Mouse (Mus musculus): ENCODE results near the gene Igf1r.

Igf1r gene

DNA sequence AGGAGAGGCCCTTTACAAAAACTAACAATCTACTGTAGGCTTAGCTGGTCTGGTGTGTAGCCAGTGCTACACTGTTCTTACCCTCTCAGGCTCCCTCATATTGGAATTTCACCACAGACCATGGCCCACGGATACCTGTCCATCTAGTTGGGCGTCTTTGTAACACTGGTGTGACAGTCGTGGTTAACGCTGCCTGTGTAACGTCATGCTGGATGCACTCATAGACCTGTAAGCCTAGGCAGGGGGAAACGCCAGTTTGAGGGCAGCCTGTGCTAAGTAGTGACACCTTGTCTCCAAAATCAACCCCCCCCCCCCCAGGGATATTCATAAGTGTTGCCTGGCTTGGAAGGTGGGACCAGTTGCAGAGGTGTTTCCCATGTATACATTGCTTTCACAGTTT is 4.7 kb downstream of the Igf1r start:
- DNase-seq (ENCODE audit: low read depth, low spot score) = no peak

DNA sequence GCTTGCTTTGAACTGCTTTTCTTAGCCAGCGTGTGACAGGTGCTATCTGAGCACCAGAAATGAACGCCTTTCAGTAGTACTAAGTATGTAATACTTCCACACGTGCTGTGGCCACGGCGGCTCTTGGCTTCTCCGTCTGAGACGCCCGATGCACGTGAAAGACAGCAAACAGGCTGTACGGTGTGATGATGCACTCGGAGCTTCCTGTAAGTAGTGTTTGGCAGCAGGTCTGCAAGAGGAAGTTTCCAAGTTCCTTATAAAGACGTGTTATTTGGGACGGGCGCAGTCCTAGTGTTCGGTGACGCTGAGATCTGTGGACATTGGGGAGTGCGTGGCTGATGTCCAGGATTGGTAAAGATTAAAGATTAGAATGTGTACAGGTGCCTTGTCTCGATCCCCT is 5.4 kb downstream of the Igf1r start:
- no peak for DNase-seq (ENCODE audit: low read depth, low spot score)

DNA sequence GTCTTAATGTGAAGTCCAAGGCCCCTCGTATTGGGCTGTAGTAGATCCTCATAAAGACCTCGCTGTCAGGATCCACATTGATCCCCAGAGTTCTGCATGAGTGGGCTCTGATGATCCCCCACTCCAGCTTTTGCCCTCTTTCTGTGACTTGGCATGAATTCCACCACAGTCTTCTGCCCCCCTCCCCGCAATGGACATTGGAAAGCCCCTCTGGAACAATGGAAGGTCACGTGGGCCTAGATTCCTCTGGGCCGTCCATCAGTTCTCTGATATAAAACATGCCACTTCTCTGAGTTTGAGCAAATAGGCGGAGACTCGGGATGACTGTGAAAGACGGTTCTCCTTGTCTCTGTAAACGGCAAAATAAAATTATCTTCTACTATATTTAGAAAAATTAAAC is 8.1 kb downstream of the Igf1r start:
- no peak for DNase-seq (ENCODE audit: low read depth, low spot score)

DNA sequence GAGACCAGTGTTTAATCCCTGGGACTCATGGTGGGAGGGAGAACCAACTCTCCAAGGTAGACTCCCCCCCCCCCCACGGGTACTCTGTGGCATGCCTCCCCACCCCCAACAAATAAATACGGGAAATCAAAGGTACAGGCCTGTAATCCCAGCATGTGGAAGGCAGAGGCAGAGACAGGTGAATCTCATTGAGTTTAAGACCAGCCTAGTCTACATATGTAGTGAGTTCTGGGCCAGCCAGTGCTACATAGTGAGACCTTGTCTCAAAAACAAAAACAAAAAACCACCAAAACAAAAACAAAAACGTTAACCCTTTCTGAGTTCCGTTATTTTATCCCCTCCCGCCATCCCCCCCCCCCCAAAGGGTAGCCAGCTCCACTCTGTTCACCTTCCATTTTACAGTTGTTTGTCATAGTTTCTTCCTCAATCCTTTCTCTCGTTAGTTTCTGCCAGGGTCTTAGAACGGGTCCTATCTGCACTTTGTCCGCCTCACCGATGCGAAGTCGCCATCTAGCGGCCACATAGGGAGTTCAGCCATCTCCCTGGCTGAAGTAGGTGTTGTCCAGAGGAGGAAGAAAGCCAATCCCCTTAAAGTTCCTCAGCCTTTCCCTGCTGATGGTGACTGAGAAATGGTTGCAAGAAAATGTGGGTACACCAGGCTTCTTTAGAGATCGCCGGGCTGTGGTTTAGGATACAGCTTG is 9.1 kb downstream of the Igf1r start:
- peak; percentile 74 for DNase-seq (ENCODE audit: low read depth, low spot score)

DNA sequence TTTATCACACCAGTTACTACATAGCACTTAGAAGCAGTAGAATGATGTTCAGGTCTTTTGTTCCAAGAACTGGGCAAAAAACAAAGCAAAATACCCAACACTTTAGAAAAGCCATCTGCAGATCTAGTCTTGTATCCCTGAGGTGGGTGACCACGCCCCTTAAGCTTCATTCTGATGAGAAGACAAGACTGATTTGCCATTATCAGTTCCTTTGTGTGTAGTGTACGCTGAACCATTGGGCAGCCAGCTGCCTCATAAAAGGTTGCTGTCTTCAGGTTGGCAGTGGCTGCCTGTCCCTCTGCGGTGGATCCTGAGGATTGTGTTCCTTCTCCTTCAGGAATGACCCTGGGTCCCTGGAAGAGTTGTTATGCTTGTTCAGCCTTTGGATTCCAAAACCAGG is 11.1 kb downstream of the Igf1r start:
- DNase-seq (ENCODE audit: low read depth, low spot score) = no peak

DNA sequence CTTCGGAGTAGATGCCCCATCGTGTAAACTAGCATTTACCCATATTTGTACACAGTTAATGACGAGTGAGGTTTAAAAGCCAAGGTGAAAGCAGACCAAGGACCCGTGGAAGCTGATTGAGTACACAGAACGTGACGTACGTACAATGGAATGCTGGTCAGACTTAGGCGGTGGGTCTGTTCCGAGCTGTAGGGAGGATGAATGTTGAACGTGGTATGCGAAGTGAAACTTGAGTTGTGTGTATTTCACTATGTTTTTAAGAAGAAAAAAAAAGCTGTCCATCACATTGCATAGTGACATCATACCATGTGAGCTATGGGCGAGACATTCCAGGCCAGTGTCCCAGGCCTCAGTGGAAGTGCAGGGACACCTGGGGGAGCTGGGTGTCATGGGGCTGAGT is 15.8 kb downstream of the Igf1r start:
- no peak for DNase-seq (ENCODE audit: low read depth, low spot score)

DNA sequence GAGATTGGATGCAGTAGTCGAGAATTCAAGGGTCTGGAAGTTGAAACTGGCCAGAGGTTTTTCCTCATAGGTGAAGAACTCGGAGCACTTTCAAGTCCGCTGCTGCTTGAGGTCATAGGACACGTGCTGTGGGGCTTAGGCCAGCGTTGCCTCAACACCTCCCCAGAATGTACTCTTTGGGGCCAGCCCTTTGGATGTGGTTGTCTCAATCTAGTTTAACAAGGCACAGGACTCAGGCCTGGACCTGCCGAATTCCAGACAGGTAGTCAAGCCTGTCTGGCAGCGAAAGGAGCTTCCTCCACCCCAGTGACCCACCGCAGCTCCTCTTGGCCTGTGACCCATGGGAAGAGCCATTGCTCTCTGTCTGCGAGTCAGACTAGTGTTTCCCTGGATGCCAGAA is 16.4 kb downstream of the Igf1r start:
- DNase-seq (ENCODE audit: low read depth, low spot score) = no peak

DNA sequence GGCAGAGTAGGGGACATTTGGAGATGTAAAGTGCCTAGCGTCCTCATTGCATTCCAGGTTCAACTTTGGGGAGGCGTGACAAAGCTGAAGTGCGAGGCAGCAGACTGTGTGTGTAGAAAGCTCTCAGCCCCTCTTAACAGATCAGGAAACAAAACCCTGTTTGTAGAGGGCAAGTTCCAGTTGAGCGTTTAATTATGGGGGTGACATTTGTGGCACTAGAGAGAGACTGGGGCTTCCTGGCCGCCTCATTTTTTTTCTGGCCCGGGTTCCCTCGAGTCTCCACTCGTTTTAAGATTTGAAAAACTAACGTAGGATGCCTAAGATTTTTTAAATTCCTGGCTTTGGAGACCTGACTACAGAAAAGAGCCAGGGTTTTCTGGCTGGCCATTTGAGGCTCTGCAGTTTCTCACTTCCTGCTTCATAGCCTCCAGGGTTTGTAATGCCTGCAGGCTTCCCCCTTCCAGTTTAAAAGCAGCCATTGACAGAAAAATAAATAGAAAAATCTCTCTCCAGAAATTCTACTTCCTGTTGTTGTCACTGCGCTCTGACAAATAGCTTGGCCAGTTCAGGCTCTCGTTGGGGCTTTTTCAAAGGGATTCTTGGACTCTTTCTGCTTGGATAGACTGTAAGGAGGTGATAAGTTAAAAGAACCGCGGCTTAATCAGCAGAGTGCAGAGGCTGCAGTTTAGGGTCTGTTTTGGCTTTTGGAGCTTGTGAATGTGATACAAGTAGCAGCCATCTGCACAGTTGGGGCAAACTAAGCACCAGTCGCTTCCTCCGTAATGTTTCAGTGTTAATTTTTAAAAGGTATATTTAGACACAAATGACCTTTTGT is 20.8 kb downstream of the Igf1r start:
- DNase-seq (ENCODE audit: low read depth, low spot score) = no peak

DNA sequence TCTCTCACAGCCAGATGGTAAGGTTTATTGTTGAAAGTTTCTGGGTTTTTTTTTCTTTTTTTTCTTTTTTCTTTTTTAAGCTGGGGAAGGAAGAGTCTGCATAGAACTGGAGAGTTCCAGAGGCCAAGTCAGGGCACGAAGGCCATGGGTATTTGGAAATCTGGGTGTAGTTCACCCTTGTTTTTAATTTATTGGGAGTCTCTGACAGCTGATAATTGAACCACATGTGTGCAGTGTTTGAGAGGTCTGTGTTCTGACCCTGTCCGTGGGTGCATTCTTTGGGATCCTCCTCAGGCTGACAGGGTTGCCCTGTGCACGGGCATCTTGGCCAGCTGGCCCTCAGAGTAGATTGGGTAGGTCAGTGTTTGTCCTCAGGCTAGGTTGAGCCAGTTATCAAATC is 29.3 kb downstream of the Igf1r start:
- no peak for DNase-seq (ENCODE audit: low read depth, low spot score)

DNA sequence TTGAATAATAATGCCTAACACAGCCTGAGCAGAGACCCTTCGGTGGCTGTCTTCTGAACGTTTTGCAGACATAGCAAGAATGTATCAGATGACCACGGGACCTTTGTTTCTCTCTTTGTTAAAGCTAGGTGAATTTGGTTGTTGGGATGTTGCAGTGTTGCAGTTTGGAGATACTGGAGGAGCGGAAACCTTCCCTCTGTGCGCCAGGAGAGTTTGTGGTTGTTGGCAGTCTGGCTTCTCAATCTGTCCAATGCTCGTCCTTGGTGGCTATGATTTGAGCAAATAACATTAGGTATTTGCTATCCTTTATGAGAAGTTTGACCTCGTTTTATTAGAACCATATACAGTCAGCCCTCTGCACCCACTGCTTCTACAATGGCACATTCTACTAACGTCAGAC is 30.2 kb downstream of the Igf1r start:
- DNase-seq (ENCODE audit: low read depth, low spot score) = no peak

DNA sequence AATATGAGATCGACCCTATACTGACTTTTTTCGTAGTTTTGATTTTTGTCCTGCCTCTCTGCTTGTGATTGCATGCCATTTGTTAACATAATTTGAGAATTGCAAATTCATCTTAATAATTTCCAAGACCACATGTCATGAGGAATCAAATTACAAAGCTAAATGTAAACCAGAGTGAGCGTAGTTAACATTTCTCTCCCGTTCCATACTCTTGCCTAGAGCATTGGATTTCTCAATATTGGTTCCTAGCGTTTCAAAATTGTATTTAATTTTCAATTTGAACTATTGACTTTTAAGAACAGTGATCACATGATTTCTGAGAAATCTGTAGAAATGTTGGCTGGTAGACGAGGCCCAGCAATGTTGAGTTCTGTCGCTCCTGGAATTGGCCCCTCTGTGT is 30.8 kb downstream of the Igf1r start:
- DNase-seq (ENCODE audit: low read depth, low spot score) = no peak

DNA sequence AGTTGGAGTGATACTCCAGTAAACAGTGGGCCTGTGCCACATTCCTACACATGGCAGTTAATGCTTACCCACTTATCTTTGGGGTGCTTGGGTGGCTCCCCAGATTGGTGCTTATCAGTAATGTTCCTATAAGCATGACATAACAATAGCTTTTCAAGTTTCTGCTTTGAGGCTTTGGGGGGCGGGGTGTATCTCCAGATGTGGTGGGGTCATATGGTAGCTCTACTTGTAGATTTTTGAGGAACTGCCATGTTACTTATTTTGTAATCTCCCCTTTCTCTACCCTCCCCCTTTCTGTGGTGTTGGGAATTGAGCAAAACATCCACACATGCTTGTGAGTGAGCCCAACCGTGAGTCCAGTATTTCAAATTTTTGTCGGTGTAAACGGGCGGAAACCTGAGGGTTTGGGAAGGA is 32.4 kb downstream of the Igf1r start:
- no peak for DNase-seq (ENCODE audit: low read depth, low spot score)

DNA sequence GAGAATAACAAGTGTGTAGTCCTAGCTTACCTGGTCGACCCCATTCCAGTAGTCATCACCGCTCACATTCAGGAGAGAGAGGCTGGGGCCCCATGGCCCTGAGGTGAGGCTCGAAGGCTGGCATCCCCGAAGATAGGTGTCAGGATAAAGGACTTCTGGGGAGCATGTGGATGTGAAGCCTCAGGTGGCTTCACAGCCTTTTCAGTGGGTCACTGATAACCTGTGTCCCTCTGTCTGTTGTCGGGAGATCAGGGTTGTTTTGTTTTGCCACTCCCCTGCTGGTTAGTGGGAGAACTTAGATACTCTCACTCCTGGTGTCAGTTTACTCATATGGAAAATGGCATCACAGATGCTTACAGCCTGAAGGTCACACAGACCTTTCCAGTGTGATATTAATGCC is 32.9 kb downstream of the Igf1r start:
- no peak for DNase-seq (ENCODE audit: low read depth, low spot score)

DNA sequence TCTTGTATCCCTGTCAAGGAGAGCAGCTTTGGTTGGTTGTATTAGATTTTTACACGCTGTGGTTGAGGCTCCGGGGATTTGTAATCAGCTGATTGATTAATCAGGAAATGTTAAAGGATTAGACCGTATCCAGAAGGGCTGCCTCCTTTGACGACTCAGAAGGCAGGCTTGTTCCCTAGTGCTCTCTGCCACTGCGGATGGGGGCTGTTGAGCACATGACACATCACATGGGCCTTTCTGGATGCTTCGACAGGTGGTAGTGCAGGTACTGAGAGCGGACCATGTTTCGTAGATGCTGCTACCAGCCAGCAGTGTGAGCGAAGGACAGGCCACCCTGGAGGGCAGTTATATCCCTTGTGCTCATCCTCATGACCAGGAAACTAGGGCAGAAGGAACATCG is 33.6 kb downstream of the Igf1r start:
- no peak for DNase-seq (ENCODE audit: low read depth, low spot score)

DNA sequence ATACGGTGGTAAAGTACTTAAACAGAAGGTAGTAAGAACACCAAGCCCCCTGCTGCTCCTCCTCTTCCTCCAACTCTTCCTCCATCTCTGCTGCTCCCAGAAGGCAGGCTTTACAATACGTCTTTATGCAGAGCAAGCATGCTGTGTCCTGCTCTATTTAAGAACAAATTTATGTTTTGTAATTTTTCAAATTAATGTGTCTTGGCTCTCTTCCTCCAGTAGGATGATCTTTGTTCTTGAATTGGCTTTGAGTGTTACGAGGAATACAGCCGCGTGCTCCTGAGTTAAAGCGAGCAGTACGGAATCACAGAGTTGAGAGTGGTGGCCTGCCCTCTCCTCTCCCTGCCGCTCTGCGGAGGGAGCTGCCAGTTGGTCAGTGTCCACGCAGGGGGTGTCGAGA is 34.2 kb downstream of the Igf1r start:
- DNase-seq (ENCODE audit: low read depth, low spot score) = no peak

DNA sequence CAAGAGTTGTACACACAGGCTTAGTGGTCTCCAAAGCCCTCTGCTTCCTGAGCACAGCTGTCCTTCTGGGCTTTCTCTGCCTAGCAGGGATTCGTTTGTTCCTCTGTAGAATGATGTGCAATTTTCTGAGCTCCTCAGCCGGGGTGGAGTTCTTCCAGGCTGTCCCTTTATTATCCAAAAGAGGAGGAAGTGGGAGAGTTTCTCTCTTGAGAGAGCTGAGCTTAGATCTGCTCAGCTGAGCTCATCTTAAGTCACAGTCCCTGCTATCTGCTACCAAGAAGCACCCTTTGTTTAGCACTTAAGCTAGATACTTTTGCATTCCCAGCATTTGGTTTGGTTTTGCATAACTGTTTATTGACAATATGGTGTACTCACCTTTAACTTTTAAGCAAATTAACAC is 36.7 kb downstream of the Igf1r start:
- no peak for DNase-seq (ENCODE audit: low read depth, low spot score)

DNA sequence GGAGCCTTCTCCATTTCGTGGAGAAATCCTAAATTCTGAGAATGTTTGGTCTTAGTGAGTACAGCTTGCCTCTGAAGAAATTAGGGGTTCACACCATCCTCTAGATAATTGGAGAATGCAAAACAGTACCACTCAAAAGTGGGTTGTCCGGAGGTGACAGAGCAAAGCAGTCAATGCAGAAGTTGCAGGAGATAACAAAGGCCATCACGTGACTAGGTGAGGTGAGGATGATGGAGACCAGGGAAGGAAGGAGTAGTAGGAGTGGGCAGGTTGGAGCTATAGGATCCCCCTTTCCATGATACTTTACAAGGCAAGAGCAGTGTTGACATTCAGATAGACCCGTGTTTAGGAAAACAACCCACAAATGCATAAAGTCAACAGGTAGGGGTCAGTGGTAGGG is 41.0 kb downstream of the Igf1r start:
- no peak for DNase-seq (ENCODE audit: low read depth, low spot score)

DNA sequence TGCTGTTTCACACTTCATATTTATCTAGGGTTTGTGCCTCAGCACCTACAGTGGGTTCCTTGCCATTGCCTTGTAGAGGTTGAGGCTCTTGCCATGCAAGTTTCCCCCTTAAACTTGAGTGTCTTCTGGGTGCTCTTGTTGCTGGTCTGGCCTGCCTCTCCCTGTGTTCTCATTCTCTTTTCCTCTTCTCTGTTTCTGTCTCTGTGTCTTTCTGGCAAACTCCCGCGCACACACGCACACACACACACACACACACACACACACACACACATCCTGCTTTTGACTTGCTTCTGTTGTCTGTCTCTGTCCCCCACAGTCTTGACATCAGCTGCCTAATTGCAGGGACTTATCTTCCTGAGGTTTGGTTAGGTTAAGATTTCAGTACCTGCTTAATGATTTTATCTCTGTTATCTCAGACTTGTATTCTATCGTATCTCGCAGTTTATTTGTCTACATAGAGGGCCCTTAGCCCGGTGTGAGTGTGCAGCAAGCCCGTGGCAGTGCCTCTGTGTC is 41.8 kb downstream of the Igf1r start:
- DNase-seq (ENCODE audit: low read depth, low spot score) = no peak

DNA sequence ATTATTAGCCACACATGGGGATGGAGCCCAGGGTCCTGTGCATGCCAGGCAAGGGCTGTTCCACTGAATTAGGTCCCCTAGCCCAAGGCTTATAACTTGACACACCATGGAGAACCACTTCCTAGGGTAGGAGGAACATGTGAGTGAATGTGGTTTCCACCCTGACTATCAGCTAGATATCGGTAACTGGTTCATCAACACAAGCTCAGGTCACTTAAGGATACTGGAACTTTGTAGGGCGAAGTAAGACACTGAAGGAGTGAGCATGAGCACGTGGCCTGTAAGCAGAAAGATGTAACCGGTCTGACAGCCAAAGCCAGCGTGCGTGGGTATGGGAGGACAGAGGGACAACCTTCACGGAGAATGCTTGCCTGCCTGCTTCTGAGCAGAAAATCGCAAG is 42.6 kb downstream of the Igf1r start:
- DNase-seq (ENCODE audit: low read depth, low spot score) = no peak

DNA sequence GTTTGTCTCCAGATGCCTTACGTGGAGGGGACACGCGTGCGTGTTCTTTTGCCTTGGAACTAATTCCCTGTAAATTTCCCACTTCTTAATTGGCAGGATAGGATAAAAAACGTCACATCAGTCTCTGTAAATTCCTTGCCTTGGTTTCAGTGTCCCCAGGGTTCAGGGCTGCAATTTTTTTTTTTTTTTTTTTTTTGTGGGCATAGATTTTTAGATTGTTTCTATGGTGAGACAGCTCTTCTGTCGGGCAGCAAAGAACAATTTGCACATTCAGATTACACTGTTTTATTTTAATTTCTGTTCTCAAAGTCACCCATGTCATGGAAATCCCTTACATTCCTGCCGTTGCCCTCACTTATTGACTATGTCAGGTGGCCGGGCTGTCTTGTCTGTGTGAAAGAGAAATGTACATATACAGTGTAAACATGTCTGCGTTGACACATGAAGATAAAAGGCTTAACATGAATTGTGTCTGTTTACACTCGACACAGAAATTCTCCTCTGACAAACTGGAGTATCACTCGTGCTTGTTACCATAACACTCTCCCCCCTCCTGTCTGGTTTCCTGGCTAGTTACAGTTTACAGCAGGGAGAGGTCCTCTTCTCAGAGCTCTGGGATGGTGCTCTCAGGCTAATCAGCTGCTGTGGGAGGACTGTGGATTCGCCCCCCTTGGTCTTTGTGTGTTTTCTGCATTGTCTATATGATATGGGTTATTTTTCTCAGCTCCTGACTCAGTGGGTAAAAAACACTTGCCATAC is 43.8 kb downstream of the Igf1r start:
- DNase-seq (ENCODE audit: low read depth, low spot score) = no peak

DNA sequence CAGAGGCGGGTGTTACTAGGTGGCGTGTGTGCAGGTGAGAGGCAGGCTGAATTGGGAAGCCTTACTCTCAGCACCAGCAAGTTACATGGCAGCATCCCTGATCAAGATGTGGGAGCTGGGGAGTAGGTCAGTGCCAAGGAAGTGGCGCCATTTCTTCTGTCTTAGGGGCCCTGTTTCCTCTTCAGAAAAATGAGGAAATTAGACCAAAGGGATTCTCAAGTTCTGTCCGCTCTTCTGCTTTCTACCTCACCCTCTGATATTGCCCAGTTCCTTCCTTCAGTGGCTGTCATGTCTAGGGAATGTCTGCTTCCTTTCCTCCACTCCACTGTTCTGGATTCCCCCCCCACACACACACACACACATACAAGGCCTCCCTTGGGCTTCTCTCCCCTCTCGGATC is 48.6 kb downstream of the Igf1r start:
- DNase-seq (ENCODE audit: low read depth, low spot score) = no peak

DNA sequence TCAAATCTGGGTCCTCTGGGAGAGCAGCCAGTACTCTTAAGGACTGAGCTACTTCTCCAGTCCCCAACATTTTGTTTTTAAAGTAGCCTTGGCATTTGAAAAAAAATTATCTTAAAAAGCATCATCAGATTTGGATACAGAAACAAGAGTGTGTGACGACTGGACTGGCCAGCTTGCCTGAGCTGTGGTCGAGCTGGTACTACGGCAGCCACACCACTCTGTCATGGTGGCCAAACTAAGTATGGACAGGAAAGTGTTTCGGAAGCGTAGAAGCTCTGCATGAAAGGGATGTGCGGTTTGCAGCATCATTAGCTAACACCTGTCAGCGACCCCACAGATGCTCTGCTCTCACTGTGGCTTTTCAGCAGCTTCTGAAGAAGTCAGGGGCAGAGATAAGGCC is 53.4 kb downstream of the Igf1r start:
- DNase-seq (ENCODE audit: low read depth, low spot score) = no peak
